Mouse (Mus musculus) lung, postnatal 0 days (tissue): ENCODE measurements around the gene Rnf39.

Experiments used
- CTCF ChIP-seq: IDR thresholded peaks from 2 replicates; pipeline ENCODE4 v1.5.1; 2016; ENCODE audit warnings: antibody characterized with exemption, mild to moderate bottlenecking
- EP300 ChIP-seq: IDR thresholded peaks from 2 replicates; pipeline ENCODE4 v1.6.1; 2016; ENCODE audit warnings: antibody characterized with exemption, mild to moderate bottlenecking, control low read depth

DNA sequence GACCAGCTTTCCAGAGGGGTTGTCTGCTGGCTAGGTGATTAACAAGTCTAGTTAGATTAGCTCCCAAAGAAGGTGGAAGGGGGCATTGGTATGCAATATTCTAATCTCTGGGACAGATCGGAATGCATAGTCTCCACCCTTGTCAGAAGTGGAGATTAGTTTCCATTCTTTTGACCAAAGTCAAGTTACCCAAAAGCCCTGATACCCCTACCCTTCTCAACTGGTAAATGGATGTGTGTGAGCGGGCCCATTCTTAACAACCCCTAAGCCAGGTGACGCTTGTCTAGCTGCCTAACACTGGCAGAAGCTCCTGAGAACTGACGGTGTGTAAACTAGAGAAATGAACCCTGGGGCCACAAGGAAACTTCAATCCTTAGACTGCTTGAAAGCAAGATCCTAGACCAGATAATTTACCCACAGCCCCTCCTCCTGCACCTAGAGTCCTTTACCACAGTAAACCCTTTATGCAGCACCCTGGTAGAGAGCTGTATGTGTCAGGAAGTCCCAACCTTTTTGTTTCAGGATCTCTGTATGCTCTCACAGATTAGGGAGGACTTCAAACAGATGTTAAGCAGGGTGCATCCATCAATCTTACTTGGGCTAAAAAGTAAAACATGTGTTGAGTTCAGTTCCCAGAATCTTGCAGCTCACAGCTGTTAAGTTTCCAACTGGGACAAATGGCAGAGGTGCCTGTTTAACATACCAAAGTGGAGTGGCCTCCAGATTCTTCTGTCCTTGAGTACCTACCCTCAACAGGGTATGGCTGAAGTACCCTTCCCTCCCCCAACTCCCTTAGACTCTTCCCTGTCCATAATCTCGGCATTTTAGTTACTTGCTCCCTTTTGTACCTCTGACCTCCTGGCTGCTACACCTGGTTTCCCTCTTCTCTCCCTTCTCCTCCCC is 39.8 kb downstream of the Rnf39 start:
- TF ChIP-seq CTCF: no peak
- TF ChIP-seq EP300: peak; percentile 69
